Mouse (Mus musculus) ES-E14 (cell line): ENCODE measurements at regions not wholly inside any gene's neighbourhood (a gene's known extent, or its start where the extent isn't known, plus 50 kb on each side); places are given as distances from the start of the nearest gene placed in this dataset.

Experiments
- CHD2 ChIP-seq: IDR thresholded peaks from 2 replicates; pipeline ENCODE4 v1.6.1; 2014; ENCODE audit warnings: mild to moderate bottlenecking, low read depth, low read length, inconsistent platforms
- HCFC1 ChIP-seq: IDR thresholded peaks from 2 replicates; pipeline ENCODE4 v1.6.1; 2012; ENCODE audit warnings: low read length, inconsistent platforms, borderline replicate concordance; ENCODE audit not compliant: insufficient read depth
- MAFK ChIP-seq: IDR thresholded peaks from 2 replicates; pipeline ENCODE4 v1.6.1; 2014; ENCODE audit warnings: mild to moderate bottlenecking, low read depth, low read length, inconsistent platforms; ENCODE audit not compliant: insufficient read depth
- ZC3H11A ChIP-seq: IDR thresholded peaks from 2 replicates; pipeline ENCODE4 v1.6.1; 2012; ENCODE audit warnings: low read depth, mild to moderate bottlenecking, inconsistent platforms, low read length, borderline replicate concordance

- TF ChIP-seq CHD2 = no peak
- TF ChIP-seq ZC3H11A = no peak
- no peak for TF ChIP-seq HCFC1
- no peak for TF ChIP-seq MAFK
These were observed 309.2 kb upstream of the Gm4791 start for GRCm38 (mm10) chr9:46689331-46689730.
